Mouse (Mus musculus) retina, embryonic 14.5 days (tissue): Measurements from ENCODE around the gene Opa1.

ENCODE experiments used
- DNase-seq: peaks from one replicate; pipeline ENCODE4 v3.0.0-alpha.2; 2015; ENCODE audit warnings: low spot score

Opa1 gene

GRCm38 (mm10) chr16:29656187-29656825 is 77.2 kb downstream of the Opa1 start:
- no peak for DNase-seq

- peak; percentile 19 for DNase-seq
Observed at GRCm38 (mm10) chr16:29656901-29657300, 77.8 kb downstream of the Opa1 start.

GRCm38 (mm10) chr16:29657650-29658548 is 78.8 kb downstream of the Opa1 start:
- DNase-seq, result peak; percentile 84

- no peak for DNase-seq
Observed at GRCm38 (mm10) chr16:29659101-29659810, 80.1 kb downstream of the Opa1 start.

- DNase-seq, result no peak
Observed at GRCm38 (mm10) chr16:29663042-29663758, 84.1 kb downstream of the Opa1 start.

- DNase-seq, result no peak
Observed at GRCm38 (mm10) chr16:29664392-29664791, 85.3 kb downstream of the Opa1 start.

- peak; percentile 65 for DNase-seq
Observed at GRCm38 (mm10) chr16:29666991-29667701, 88.0 kb downstream of the Opa1 start.

- no peak for DNase-seq
Observed at GRCm38 (mm10) chr16:29667702-29668061, 88.5 kb downstream of the Opa1 start.

GRCm38 (mm10) chr16:29668451-29668850 is 89.3 kb downstream of the Opa1 start:
- no peak for DNase-seq

- no peak for DNase-seq
Observed at GRCm38 (mm10) chr16:29670806-29671205, 91.7 kb downstream of the Opa1 start.

- DNase-seq, result no peak
Observed at GRCm38 (mm10) chr16:29673230-29673629, 94.1 kb downstream of the Opa1 start.

- no peak for DNase-seq
Observed at GRCm38 (mm10) chr16:29679607-29680006, 100.5 kb downstream of the Opa1 start.

GRCm38 (mm10) chr16:29680548-29681175 is 101.5 kb downstream of the Opa1 start:
- no peak for DNase-seq

- peak; percentile 71 for DNase-seq
Observed at GRCm38 (mm10) chr16:29682555-29683431, 103.7 kb downstream of the Opa1 start.

GRCm38 (mm10) chr16:29683563-29683962 is 104.4 kb downstream of the Opa1 start:
- DNase-seq, result peak; percentile 82

GRCm38 (mm10) chr16:29684111-29684510 is 105.0 kb downstream of the Opa1 start:
- DNase-seq, result no peak

- DNase-seq, result no peak
Observed at GRCm38 (mm10) chr16:29684641-29685040, 105.5 kb downstream of the Opa1 start.

- no peak for DNase-seq
Observed at GRCm38 (mm10) chr16:29686141-29686540, 107.0 kb downstream of the Opa1 start.

GRCm38 (mm10) chr16:29687987-29688885 is 109.1 kb downstream of the Opa1 start:
- DNase-seq, result peak; percentile 66
